Mouse (Mus musculus) spleen, postnatal 36 days (tissue): Measurements from ENCODE around the gene Cdkl1.

ENCODE experiments used
- DNase-seq, 2 experiments: peaks; one replicate each; pipeline ENCODE4 v3.0.0; 2022; ENCODE audit warnings: low spot score in 2 of 2, mixed read lengths in 1 of 2

Cdkl1 gene

GRCm38 (mm10) chr12:69790530-69791505 is at the start of gene Cdkl1:
Cdkl1 (minus strand) TSS chr12:69791267.
- peak; percentile 78 to 82 for DNase-seq

GRCm38 (mm10) chr12:69838376-69838775 is 47.3 kb upstream of the Cdkl1 start:
- peak; percentile 68 to 69 for DNase-seq

GRCm38 (mm10) chr12:69833982-69834604 is 43.0 kb upstream of the Cdkl1 start:
- DNase-seq: no peak

GRCm38 (mm10) chr12:69831239-69831910 is 40.3 kb upstream of the Cdkl1 start:
- no peak for DNase-seq

- no peak for DNase-seq
These were observed 37.1 kb upstream of the Cdkl1 start for GRCm38 (mm10) chr12:69828214-69828613.

DNA sequence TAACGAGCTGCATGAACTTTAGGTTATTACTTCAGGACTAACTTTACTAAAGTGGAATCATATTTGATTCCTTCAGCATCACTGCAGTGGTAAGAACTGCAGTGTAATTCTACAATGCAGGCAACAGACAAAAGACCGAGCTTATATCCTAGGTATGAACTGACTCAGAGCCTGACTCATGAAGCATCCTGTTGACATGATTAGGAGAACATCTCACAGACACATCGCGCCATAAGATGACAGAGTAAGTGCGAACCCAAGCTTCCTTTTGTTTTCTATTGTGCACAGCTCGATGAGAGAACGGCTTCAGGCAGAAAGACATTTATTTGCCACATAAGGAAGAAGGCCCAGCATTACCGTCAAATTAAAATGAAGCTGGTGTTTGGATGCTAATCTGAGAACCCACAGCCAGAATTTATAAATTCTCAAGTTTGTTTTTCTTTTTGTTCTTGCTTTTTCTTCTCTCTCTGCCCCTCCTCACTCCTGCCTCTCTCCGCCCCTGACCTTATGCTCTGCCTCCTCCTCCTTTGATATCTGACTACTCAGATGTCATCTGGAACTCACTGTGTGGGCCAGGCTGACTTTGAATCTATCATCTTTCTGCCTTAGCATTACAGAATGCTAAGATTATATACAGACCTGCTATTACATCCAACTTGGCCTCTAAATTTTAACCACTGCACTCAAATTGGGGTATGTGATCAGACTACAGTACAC is 34.0 kb upstream of the Cdkl1 start:
- no peak for DNase-seq

DNA sequence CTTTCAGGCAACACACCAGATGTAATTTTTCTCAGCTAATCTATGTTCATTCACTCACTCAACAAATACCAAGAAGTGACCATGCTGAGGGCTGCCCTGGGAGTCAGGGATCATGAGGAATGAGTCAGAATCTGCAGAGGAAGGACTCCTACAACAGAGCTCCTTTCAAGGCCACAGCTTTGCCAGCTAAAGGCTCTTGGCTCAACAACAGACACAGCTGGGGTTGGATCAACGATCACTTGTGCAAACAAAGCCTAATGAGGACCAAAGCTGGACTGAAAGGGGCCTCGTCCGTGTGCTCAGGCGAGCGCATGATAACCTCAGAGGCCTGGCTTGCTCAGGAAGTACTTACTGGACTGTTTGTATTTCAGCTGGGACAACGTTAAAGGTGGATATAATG is 23.2 kb upstream of the Cdkl1 start:
- no peak for DNase-seq

GRCm38 (mm10) chr12:69813596-69813995 is 22.5 kb upstream of the Cdkl1 start:
- no peak for DNase-seq

GRCm38 (mm10) chr12:69812986-69813385 is 21.9 kb upstream of the Cdkl1 start:
- DNase-seq: no peak

- no peak for DNase-seq
These were observed 20.9 kb upstream of the Cdkl1 start for GRCm38 (mm10) chr12:69811976-69812375.

DNA sequence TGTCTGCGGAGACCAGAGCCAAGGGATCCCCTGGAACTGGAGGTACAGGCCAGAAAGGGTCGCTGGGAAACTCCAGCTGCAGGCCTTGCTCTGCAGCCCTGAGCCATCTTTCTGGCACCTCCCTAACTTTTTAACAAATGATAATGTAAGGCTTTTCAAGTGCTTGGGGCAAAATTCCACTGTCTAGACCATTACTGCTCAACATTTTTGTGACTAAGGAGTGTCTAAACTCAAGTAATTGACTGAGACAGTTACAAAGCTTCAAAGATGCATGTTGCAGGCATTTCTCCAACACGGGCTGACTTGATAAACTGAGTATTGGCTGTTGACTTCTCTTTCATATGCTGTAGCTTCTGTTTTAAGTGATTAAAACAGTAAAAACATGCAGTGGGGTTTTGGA is 18.4 kb upstream of the Cdkl1 start:
- DNase-seq: no peak

GRCm38 (mm10) chr12:69807399-69807985 is 16.4 kb upstream of the Cdkl1 start:
- no peak for DNase-seq

- DNase-seq: no peak
These were observed 14.1 kb upstream of the Cdkl1 start for GRCm38 (mm10) chr12:69805148-69805547.

DNA sequence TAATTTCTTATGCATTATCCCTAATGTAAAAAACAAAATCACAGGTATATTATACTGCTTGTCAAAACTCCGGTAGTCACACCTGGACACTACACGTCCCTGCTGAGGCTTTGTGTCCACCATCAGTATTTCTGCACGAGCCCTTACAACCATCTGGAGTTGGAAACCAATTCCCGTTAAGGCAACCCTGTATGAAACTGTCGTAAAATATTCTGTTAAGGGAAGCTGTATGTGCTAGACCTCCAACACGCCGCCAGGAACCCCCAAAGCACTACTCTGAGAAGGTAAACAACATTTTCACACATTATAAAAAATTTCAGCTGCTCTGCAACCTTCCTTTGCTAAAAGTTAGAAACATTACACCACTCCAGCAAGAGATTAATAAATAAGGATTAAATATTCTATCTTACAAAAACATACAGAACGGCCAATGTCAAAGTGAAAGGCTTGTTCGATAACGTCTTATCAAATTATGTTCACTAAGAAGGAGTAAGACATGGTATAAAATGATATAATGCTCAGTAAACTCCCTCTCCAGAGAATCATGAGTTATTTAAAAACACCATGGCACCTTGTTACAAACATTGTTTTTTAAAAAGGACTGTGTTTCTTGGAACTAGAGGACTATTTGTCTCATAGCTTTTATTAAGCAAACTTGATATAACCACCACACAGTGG is 13.5 kb upstream of the Cdkl1 start:
- no peak for DNase-seq

GRCm38 (mm10) chr12:69803196-69803595 is 12.1 kb upstream of the Cdkl1 start:
- DNase-seq: no peak

DNA sequence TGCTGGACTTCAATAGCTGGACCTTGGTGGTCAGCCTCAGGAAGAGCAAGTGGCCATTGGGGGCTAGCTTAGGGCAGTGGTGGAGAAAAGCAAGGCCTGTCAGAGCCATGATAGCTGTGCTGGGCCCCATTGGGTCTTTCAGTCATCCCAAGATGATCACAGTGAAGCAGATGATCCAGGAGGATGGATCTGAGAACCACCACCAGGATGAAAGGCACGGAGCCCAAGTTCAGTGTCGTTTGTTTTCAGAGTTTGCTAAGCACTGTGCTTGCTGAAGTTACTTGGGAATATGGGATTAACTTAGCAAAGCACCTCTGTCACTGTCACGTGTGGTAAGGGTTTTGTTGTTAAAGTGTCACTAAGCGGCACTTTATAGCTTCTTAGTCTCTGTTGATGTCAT is 9.5 kb upstream of the Cdkl1 start:
- DNase-seq: no peak

- no peak for DNase-seq
These were observed 5.2 kb upstream of the Cdkl1 start for GRCm38 (mm10) chr12:69796311-69796710.

- DNase-seq: no peak
These were observed 1.1 kb downstream of the Cdkl1 start for GRCm38 (mm10) chr12:69789766-69790529.

DNA sequence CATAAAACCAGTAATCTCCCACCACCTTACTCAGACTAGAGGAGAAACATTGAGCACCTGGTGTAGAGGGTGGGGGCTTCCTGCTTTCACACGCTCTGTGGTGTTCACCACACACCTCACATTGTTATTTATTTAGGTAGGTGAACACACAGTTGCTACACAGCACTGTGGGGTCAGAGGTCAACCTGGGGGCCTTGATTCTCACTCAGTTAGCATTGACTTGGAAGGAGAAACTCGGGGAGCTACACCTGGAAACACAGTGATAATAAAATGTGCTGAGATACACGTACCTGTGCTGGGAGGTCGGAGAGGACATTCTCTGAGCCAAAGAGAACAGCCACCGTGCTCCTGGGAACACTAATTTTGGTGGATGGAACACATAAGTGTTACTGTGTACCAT is 2.7 kb downstream of the Cdkl1 start:
- no peak for DNase-seq

GRCm38 (mm10) chr12:69785471-69785870 is 5.6 kb downstream of the Cdkl1 start:
- no peak for DNase-seq
